Mouse (Mus musculus) megakaryocyte, embryonic 14.5 days (primary cell): ENCODE measurements around the gene Qsox2.

Source experiments
- FLI1 ChIP-seq: IDR thresholded peaks from 2 replicates; pipeline ENCODE4 v1.6.1; 2012; ENCODE audit warnings: low read length, inconsistent platforms, mixed read lengths
- GATA1 ChIP-seq: IDR thresholded peaks from 3 replicates; pipeline ENCODE4 v1.6.1; 2012; ENCODE audit warnings: mixed read lengths, low read length, inconsistent platforms, borderline replicate concordance

DNA sequence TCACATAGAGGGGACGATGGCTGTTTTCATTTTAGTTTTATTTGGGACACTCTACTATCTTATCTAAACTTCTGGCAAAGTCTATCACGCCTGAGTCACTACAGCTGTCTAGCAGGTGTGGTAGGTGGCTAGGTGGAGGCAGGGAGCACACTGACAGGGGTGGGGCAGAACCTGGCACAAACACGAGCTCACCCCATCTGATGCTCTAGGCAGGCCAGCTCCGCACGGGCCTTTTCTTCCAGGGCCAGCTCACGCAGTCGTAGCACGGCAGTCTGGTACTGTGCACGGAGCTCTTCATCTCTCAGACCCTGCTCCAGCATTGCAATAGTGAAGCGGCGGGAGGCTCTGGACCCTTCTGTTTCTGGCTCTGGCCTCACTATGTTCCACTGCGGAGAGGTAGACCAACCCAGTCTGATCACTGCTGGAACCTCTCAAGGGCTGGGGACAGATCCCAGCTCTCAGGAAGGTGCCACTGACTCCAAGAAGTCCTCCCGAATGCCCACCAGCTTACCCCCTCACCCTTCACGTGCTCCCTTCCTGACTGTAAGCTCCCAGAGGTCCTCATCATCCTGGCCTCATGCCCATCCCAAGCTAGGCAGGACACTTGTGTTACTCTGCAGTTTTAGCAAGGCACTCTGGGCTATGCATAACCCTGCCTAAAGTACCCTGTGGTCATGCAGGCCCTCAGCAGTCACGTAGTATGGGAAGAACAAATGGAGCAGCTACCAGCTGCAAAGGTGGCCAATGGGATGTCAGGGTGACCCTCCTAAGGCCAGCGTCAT is 20.2 kb upstream of the Qsox2 start:
- TF ChIP-seq GATA1 (no peak), FLI1 (no peak)
